Mouse (Mus musculus) CH12.LX (cell line): Measurements from ENCODE around the gene Acoxl.

Experiments
- CTCF ChIP-seq, 2 experiments: IDR thresholded peaks in 1 of 2; conservative IDR thresholded peaks in 1 of 2; 2 replicates each; pipeline ENCODE4 v1.5.1; 2011 to 2012; ENCODE audit warnings: low read depth in 2 of 2, low read length in 2 of 2, improper control_type of control experiment in 1 of 2, inconsistent platforms in 1 of 2, mild to moderate bottlenecking in 1 of 2, moderate library complexity in 1 of 2
- POLR2A ChIP-seq: IDR thresholded peaks from 2 replicates; pipeline ENCODE4 v1.6.1; 2011; ENCODE audit warnings: low read depth, mild to moderate bottlenecking, improper control_type of control experiment, low read length

DNA sequence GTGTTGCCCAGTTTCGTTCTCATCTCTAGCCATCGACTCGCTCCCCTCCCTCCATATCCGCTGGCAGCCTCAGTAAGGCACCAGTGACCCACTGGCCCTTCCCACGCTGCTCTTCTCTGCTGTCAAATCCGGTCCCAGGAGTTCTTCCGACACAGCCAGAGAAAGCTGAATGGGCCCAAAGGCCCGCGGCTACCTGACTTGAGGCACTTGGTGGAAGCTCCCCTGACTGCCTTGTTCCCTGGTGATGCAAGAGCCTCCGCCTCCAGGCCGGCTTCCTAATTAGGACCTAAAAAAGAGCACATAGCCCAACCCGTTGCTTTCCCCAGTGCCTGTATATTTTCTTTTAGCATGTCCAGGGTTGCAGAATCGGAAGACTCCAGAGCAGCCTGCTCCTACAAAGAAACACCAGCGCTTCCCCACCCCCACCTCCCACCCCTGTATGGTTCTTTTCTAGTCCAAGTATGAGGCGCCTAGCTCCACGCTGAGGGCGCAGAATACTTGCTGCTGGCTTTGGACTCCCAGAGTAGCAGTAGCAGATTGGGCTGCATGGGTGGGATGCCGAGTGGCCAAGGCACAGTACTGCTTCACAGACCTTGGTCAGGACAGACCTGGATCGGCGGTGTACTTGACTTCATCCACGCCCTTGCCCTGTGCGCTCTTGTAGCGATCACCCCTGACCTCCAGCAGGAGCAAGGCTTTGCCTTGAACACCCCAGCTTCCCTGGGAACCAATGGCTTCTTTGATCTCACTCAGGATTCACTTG, 285.4 kb downstream of the Acoxl start:
- TF ChIP-seq POLR2A: no peak
- no peak for TF ChIP-seq CTCF (conservative IDR thresholded peaks at IDR 0.05 in 1 of 2, IDR thresholded peaks at IDR 0.05 in 1 of 2; ENCODE audit: low read depth in 2 of 2, low read length in 2 of 2)
